Mouse (Mus musculus): ENCODE results near the gene Calb2.

DNA sequence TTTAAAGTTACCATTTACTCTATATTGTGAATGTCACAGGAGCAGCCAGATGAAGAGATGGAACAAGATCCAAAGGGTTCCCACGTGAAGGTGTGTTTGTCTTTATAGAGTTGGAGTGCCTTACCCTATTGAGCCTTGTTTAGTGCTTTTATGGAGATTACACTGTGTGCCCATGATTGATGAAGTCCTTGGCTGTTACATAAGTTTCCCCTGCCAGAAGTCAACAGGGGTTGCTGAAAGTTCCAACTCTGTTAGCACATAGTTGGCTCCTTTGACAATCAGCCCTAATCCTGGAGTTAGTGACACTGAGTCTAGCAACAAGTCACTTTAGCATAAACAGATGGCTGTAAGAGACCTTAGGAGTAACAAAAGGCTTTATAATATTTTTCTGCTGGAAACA lies 76.1 kb downstream of the Calb2 start:
- no peak for TF ChIP-seq ZNF384 (IDR thresholded peaks at IDR 0.05; ENCODE audit: low read depth, low read length)
- no peak for TF ChIP-seq HCFC1 (IDR thresholded peaks at IDR 0.05; ENCODE audit: borderline replicate concordance, insufficient read depth, low read length)
- TF ChIP-seq CHD2 (IDR thresholded peaks at IDR 0.05; ENCODE audit: low read depth, low read length) = no peak
- TF ChIP-seq ZC3H11A (IDR thresholded peaks at IDR 0.05; ENCODE audit: borderline replicate concordance, low read depth, low read length) = no peak
- no peak for TF ChIP-seq MAFK (IDR thresholded peaks at IDR 0.05; ENCODE audit: insufficient read depth, low read depth, low read length)
